Mouse (Mus musculus) kidney, adult 11 months (tissue): ENCODE data around the gene Dab1.

Source experiments
- DNase-seq: peaks from one replicate; pipeline ENCODE4 v3.0.0; 2022

Dab1 gene

DNA sequence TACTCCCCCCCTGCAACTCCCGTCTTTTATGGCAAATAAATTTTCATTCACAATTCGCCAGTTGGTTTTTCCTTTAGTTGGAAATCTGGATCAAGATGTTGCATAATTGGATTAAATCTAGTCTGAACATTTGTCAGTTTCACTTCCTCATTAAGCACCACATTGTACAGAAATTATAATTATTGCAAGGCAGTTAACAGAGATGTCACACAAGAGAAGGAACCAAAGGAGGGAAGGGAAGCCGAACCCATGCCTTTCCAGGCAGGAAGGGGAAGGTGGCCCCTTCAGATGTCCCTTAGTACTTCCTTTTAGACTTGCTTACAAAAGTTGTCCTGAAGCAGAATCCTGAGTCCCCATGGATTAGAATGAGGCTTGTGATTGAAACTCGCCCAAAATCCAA lies 1078.5 kb downstream of the Dab1 start:
- DNase-seq: no peak

DNA sequence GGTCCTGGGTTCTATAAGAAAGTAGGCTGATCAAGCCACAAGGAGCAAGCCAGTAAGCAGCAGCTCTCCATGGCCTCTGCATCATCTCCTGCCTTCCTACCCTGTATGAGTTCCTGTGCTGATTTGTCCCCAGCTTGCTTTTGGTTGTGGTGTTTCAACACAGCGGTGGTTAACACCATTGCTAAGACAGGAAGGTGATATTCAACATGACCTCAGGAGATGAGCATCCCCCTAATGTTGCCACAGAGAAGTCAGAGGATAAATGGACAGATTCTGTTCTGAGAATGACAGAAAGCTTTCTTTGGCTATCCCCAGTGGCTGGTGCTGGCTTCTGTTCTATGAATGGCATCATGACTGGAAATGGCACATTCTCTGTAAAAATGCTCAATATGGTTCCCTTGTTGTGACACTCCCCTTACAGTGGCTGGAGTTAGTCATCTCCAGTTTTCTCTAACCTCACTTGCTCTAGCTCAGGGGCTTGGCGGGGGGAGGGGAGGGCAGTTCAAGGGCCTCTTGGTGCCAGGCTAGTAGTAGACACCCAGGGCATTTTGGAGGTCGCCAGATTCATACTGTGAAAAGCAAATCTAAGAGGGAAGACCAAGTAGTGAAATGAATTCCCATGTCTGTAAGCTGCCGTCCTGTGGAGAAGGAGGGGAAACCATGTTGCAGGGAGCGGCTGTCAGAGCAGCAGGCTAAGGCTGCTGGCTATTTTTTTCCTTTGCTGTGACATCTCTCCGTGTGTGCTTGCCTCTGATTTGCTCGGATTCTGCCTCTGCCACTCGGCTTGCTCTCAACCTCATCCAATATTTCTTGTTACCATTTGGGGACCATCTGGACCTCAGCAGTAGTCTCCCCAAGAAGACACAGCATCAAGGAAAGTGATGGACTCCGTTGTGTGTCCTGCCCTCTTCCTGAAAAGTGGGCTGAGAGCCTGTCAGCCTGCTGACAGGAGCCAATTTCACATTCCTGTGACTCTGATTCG lies 1086.8 kb downstream of the Dab1 start:
- no peak for DNase-seq

DNA sequence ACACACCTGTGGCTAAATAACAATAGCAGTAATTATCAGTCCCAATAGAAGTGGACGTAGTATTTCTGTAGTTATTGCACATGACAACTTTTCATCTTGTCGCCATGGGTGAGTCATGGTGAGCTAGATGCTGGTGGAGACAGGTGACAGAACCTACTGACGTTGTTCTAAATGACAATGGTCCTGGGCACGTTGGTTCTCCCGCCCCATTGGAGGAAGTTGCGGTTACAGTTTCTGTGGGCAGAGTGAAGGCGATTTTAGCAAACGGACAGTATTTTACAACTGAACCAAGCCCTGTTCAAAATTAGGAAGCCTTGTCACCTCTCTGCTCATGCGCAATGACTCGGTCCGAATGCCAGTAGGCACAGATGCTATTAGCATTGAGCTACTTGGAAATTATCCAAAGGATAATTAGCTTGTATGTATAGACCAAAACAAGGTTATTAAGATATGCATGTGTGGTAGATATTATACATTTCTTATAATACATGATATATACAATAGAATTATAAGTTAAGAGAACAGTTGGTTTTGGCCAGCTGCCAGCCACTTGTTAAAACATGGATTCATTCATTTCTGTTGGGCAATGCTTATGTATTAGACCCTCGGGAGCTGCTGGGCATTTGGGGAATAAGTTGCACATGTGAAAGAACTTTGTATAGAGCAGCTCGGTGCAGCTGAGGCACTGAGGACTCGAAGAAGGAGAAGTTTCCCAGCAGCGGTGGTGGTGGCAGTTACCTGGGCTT lies 1093.4 kb downstream of the Dab1 start:
- no peak for DNase-seq

DNA sequence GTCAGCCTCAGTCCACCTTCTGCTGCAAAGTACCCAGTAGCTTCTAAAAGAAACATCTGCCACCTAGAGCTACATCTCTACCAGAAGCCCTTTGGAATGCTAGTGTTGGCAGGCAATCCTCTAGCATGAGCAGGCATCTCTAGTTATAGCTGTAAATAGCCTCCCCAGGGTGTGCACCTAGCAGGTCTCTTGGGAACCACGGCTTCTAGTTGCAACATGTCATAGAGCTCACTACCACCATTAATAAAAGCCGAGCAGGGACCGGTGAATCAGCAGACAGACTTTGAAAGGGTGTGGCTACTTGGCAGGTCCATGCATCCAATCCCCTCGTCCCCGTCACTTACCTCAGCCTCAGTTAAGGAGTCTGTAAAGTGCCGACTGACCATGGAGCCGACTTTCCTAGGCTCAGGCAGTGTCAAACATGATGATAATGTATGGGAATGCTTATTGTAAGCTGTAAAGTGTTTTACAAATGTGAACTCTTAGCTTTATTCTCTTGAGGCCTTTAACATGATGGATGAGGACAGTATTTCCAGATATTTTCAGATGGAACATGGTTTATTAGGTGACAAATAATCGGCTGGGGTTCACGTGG lies 1095.9 kb downstream of the Dab1 start:
- no peak for DNase-seq

DNA sequence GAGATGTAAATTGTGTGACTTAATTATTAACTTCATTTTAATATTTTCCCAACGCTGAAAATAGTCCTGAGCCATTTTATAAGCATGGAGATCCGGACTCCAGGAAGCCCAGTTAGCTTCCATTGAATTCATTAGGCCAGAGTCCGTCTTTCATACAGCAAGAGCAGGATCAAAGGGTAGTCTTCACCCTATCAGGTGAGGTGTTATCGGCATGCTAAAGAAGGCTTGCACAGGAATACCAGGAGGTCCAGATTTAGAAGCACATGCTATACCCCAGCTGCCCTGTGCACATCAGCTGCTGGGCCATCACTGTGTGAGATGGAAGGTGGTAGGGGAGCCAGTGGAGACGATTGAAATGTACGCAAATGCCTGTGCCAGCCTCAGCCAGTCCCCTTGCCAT lies 1096.7 kb downstream of the Dab1 start:
- DNase-seq: no peak

DNA sequence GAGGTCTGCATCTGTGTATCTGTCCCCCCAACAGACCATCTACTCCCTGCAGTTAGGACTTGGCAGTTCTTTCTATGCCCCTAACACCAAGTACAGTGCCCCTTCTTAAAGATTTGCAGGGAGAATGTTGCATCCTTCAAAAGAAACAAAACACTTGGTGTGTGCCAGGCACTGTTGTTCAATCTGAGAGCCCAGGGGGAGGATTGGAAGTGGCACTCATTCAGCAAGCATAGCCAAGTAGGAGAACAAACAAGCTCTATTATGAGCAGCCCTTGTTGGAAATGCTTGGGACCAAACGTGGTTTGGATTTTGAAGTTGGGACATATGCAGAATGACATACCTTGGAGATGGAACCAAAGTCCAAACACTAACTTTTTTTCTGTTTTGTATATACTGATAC lies 1097.3 kb downstream of the Dab1 start:
- DNase-seq: no peak

DNA sequence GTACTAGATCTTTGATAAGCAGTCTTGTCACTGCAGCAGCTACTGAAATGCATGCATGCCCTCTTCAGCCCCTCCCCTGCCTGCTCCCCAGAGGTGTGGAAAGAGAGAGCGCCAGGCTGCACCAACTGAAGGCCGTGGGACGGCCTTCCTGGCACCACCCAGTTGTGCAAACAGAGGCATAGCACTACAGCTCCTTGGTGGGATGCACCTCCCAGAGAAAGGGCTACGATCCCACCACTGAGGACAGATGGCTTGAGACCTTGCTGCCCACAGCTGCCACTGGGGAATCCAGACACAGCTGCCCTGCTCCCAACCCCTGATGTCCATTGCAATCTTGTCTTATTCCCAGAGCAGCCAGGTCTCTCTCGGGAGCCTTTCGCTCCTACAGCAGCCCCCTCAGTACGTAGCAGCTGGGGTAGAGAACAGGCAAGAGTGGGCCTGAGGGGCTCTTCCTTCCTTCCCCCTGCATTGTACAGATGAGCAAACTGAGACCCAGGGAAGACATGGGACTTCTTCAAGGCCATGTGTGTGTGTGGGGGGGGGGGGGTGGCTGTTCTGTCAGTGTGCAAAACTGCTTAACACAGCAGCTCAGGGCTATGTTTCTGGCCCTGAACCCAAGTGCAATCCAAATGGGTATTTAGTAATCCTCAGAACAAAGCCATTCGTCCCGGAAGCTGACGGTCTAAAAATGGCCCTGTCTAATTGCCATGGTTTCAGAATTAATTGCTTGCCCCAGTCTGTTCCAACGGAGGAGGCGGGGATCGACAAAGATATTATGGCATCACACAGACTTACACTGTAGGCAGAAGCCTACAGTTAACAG lies 1100.0 kb downstream of the Dab1 start:
- no peak for DNase-seq

DNA sequence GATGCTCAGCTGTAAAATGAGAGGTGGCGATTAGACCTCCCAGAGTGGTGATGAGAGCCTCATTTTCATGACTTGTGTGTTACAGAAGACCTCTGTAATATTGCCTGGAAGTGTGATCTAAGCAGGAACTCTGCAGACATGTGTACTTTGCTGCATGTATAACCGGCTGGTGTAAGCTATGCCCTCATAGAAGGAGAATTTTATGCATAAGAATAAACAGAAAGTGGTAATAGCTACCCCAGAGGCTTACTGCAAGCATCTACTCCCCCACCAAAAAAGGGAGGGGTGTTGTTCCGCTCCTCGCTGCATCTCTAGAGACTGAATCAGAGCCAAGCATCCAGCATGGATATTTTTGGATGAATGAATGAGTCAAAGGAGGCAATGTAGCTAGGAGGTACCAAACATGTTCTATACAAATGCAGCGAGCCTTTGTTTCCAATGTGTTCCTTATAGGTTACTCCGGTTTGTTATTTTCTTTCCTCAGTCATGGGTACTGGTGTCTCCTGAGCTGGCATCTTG lies 1104.4 kb downstream of the Dab1 start:
- DNase-seq: no peak

DNA sequence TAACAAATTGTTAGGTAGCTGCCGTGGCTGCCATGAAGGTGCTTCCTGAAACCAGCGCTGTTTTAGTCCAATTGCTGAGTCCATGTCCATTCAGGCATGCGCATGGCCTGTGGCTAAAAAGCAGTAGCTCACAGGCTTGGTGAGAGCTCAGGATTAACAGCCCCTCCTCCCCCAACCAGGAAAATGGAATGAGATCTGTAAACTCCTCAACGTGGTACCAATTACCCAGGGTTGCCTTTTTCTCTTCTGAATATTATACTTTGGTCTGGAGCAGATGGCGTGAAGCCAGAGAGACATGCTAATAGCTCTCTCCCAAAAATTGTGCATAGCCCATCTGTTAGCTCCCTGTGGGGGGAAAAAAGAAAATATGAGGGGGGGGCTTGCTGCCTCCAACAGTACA lies 1105.1 kb downstream of the Dab1 start:
- no peak for DNase-seq

DNA sequence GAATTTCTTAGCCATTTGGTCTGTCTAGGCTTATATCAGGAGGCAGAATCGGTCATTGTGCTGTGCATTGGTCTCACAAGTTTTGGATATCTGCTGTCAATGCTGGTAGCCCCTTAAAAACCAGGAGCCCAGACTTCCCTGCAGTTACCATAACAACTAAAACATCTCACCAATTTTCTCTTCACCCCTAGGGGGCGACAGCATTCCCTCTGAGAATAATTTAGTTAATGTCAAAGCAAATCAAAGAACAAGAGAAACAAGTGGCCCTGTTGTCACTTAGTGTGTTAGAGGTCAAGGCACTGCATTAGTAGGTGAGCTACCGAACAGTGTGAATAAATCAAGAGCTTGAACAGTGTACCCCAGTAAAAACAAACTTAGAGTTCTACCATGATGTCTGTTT lies 1106.5 kb downstream of the Dab1 start:
- no peak for DNase-seq

DNA sequence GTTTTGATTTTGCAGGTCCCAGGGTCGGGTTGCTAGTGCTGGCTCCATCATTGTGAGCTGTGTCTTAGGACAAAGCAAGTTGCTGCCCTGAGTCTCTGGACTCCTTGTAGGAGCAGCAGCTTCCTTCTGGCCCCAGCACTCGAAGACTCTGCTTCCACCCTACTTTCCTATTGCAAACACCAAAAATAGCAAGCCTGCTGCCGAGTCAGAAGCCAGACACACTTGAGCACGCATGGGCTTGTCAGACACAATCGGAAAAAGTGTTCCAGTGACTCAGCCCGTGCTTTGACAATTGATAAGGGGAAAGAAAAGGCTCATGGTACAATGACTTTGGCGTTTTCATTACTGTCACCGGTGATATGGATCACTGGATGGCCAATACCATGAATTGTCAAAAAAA lies 1110.0 kb downstream of the Dab1 start:
- no peak for DNase-seq

DNA sequence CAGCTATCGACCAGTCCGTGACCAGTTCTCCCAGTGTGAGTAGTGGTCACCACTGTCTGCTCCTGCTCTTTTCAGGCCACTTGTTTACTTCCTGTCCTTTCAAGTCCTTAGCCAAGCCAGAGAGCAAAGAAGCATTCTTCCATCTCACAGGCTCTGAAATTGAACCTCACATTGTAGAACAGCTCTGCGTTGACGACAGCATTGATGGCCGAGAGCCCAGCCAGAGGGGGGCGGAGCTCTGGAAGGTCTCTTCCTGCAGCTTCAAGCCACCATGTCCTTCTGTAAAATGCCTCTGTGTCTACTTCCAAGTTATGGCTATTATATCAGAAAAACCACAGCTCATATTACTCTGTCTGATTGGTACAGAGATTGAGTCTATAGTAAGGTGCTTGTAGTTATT lies 1127.3 kb downstream of the Dab1 start:
- no peak for DNase-seq

DNA sequence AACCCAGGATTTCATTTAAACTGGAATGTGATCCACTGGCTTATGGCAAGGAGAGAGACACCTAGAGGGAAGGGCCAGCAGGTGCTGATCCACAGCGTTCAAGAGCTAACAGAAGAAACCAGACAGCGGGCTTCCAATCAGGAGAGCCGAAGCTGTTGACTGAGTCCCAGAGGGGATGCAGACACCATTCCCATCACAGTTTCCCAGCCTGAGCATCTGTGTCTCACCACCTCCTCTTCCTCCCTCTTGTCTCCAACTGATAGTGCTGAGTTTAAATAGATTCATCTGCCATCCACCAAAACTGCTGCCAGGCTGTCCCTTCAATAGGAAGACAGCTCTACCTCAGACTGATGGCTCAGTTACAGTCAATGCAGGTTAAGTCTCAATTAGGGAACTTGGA lies 1134.9 kb downstream of the Dab1 start:
- DNase-seq: no peak

DNA sequence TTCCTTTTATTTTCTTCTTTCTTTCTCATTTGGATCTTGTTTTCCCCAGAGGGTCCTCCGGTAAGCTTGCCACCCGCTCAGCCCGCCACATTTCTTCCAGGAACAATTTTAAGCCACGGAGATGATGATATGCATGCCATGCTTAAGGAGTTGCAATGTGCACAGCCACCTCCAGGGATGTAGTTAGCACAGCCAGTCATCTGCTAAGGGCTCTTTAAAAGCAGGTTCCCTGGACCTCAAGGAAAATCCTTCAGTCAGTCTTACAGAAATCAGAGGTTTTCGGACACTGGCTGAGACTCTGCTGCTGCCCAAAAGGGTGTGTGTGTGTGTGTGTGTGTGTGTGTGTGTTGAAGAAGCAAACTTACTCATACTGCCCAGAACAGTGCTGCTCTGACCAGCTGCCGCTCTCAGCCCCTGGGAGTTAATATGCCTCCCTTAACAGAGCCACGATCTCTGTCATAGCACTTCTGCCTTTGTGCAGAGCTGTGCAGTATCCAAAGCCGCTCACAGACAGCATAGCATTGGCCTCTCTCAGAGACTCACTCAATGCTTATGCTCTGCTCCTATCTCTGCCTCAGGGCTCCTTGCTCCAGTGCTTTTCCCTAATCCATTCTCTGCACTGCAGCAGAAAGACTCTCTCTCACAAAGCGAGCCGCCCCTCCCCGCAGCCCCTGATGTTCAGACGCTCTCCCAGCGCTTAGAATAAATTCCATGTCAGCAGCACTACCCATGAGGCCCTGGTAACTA lies 1141.9 kb downstream of the Dab1 start:
- DNase-seq: no peak

DNA sequence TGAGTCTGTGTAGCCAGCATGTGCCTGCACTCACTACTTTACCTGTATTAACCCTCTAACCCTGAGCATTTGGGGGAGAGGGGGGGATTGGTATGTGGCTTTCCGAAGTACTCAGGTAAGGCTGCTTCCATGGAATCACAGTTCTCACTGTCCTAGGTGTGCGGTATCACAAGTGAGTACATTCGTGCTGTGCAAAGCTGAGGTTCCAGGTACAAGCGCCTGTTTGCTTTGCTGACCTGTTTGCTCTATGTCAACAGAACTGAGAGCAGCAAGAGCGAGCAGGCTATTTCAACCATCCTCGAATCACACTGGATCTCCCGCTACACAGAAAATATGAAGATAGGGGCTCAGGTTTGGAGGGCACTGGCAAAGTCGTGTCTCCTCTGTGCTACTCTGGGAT lies 1146.9 kb downstream of the Dab1 start, which contains the start of gene C8b:
Gene C8b (plus strand): TSS at position 253 of the 400 bp plus-strand sequence.
- no peak for DNase-seq

DNA sequence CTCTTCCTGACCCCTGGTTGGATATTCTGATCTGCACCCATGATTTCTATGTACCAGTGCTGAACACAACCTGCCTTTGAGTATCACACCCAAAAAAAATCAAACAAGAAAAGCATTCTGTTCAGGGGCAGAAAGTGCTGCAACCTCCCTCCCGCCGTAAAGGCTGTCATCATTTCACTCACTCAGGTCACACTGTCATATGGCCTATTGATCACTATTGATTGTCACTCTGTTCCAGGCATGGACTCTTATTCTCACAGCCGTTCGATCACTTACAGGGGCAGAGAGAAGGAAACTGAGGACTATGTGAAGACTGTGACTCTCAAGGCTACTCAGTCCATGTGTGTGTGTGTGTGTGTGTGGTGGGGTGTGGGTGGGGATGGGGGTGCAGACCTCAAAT lies 1149.0 kb downstream of the Dab1 start:
- DNase-seq: no peak

DNA sequence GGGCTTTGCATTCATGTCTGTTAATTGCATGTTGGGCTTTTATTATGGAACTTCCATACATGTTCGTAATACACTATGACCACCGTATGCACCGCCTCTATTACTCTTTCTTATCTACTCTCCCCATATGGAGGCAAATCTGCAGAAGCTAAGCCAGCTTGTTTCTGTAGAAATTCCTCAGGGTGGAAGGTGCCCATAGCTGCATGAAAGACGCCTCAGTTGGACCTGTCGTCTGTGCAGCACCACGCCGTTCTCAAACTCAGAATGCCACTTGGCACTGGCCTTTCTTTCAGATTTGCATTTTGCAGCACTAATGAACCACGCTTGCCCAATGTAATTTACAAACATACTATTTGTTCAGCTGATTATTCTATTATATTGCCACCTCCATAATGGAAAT lies 1150.4 kb downstream of the Dab1 start:
- no peak for DNase-seq

DNA sequence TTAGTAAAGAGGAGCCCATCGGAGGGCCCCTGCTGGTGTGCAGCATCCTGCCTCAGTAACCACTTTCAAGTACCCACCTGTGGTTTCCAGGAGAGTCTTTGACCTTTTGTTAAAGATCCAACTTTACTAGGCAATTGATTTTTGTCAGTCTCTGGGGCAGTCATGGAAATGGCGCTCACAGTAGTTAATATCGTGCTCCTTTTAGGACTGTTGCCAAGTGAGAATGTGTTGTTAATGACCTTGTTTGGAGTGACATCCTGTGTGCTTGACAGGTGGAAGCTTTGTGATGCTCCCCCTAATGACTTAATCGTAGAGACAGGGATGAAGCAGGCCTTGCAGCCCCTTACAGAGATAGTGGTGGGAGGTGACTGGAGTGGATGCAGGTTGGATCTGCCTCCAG lies 1151.2 kb downstream of the Dab1 start:
- no peak for DNase-seq

DNA sequence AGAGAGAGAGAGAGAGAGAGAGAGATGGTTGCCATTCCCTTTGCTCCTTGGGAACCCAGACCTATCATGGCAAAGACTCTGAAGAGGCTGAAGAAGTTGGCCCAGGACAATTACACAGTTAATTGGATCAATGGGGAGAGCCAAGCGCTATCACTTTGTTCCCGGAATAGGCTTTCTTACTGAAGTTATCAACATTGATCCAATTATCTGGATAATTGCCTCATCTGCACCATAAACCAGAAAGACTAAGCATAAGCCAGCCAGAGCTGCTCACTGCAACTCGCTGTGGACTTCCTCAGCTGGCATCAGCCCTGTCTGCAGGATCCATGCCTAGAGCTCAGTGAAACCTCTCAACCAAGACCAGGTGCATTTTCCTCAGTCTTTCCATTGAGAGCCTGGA lies 1156.4 kb downstream of the Dab1 start:
- DNase-seq: no peak

DNA sequence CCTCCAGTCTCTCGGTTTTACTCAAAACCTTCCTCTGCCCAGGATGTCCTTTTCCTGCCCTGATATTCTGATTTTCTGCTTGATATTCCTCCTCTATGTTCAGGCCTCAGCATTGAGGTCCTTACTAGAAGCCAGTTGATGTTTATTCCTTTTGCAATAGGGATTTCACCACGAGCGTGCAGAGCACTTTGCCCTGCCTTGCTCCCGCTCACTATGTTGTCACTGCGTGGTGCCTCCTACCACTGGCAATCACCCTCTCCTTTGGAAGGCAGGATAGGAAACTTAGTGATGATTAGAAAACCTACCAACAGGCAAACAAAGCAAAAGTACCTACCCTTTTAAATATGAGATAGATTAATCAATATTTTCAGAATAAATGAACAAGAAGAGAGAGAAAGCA lies 1160.3 kb downstream of the Dab1 start:
- DNase-seq: no peak

DNA sequence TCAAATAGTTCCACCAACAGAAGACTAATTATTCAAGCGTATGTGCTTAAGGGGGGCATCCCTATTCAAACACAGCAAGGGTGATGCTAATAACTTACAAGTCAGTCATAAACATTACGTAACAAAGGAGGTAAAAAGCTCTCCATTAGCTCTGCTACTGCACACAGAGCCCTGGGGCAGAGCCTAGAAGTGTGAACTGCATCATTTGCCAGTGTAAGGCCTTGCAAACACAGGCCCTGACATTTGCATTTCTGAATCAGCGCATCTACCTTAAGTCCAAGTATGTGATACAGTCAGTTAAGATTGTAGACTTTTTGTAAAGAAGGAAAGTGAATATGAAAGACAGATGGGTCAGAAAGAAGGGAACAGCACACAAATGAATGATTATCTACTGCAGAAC lies 1162.3 kb downstream of the Dab1 start:
- no peak for DNase-seq

DNA sequence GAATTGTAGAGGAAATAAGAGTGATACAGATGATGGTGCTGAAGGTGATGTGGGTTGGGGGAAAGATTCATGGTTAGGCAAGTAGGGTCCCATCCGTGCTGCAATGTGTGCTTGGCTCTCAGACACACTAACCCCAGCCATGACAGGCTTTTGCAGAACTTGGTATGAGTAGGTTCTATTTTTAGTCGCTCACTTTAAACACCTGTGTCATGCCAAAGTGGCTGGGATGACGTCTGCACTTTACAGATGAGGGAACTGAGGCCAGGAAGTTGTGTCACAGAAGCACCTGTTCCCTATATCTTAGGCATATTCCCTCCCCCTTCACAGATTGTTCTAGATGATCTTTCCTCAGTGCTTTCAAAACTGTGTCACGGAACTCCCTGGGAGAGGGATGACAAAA lies 1163.2 kb downstream of the Dab1 start:
- DNase-seq: no peak
